Mouse (Mus musculus) small intestine, adult 2 months (tissue): ENCODE data around the gene Tpst1. TPM values are rescaled to one million over a fixed set of nuclear protein-coding genes. Genes with fewer than 3 reads are reported as not detected.

Source experiments
- H3K27ac ChIP-seq: fragments of 200-500 bp; 2 replicates; pipeline ENCODE4 v1.5.1; 2012; ENCODE audit warnings: low read depth, low read length, control low read depth, inconsistent platforms; ENCODE audit not compliant: insufficient read depth
- H3K27me3 ChIP-seq: fragments of 200-500 bp; 2 replicates; pipeline ENCODE4 v1.6.1; 2012; ENCODE audit warnings: mild to moderate bottlenecking, moderate library complexity, low read length, inconsistent platforms; ENCODE audit not compliant: control insufficient read depth, insufficient read depth
- H3K36me3 ChIP-seq: fragments of 200-500 bp; 2 replicates; pipeline ENCODE4 v1.6.1; 2012; ENCODE audit warnings: mild to moderate bottlenecking, low read length, control low read depth, inconsistent platforms; ENCODE audit not compliant: control insufficient read depth, insufficient read depth
- H3K4me1 ChIP-seq: fragments of 200-500 bp; 2 replicates; pipeline ENCODE4 v1.6.1; 2012; ENCODE audit warnings: low read length, inconsistent platforms, mixed read lengths; ENCODE audit not compliant: control insufficient read depth, insufficient read depth, insufficient read length
- H3K4me3 ChIP-seq: fragments of 200-500 bp; 2 replicates; pipeline ENCODE4 v1.5.1; 2012; ENCODE audit warnings: low read depth, mild to moderate bottlenecking, control low read depth, inconsistent platforms, low read length, moderate library complexity
- CTCF ChIP-seq: fragments of 200-500 bp; IDR thresholded peaks from 2 replicates; pipeline ENCODE4 v1.5.1; 2012; ENCODE audit warnings: low read depth, mild to moderate bottlenecking, control low read depth, inconsistent platforms, low read length, moderate library complexity, mixed read lengths; ENCODE audit not compliant: insufficient replicate concordance, insufficient read length; ENCODE audit errors: extremely low read depth
- POLR2A ChIP-seq: fragments of 200-500 bp; IDR thresholded peaks from 2 replicates; pipeline ENCODE4 v1.6.1; 2012; ENCODE audit warnings: low read depth, mild to moderate bottlenecking, control low read depth, inconsistent platforms, low read length, moderate library complexity
- WGBS: fragments of 180-500 bp; shearing (Covaris S2); methylation state at CpG from one replicate; pipeline ENCODE4 v1.1.7; 2018; 5-methylcytosine and 5-hydroxymethylcytosine counted together
- polyA plus RNA-seq: library from polyadenylated mRNA; depleted of rRNA; stranded (reverse); fragments of >200 nt; gene quantifications from 2 replicates; pipeline ENCODE4 v1.2.3, GENCODE M21; 2012

The Tpst1 gene
- polyA plus RNA-seq, 1 experiment = 4.8 TPM

DNA sequence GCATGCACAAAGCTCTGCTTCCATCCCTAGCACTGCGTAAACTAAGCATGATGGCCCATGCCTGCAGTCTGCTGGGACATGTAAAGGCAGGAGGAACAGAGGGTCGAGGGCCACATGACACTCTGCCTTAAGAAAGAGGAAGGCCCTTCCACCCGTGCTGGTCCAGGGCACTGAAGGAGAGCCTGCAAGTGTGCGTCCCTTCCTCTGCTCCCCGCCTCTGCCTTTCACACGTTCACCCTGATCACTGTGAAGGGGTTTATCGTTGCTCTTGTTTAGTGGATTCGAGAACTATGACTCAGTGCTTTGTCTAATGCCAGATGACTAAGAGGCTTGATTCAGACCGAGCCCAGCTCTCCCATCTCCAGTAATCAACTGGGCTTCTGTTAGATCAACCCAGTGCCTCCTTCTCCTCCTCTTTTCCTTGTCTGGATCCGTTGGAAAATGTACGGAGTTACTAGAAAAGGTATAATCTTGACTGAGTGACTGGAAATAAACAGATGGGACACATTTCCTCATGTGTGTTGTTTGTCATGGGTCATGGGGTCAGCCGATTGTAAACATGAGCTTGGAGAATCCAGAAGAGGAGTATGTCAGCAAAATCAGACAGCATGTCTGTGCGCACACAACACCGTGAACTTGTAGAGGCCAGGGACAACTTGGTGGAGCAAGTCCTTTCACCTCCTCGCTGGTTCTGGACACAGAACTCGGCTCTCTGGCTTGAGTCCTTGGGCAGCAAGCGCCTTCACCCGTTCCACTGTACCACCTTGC lies 16.7 kb downstream of the Tpst1 start:
- H3K27me3 ChIP-seq = no peaks in the 10 kb centered on the region
- H3K4me1 ChIP-seq = peaks cover 7% of the 10 kb centered on the region; the same call in 1 of the 2 replicates
- 0 out of 2 replicates have a peak overlapping the region, but pooled peaks have one; percentile 18 for H3K27ac ChIP-seq
- no peaks in the 10 kb centered on the region for H3K36me3 ChIP-seq
- no peak overlapping the region for H3K4me3 ChIP-seq
- WGBS = 71% methylated on average over 18 of the region's 18 CpGs
- TF ChIP-seq CTCF (no peak), POLR2A (no peak)

- Histone ChIP-seq H3K4me1 (no peaks in the 10 kb centered on the region; the same call in 1 of the 2 replicates), H3K36me3 (no peaks in the 10 kb centered on the region), H3K27me3 (no peaks in the 10 kb centered on the region), H3K27ac (no peak overlapping the region), H3K4me3 (no peak overlapping the region)
- TF ChIP-seq POLR2A (no peak), CTCF (no peak)
- WGBS = 53% methylated on average over 12 of the region's 12 CpGs
These were observed 23.6 kb downstream of the Tpst1 start for GRCm38 (mm10) chr5:130096754-130097153.

DNA sequence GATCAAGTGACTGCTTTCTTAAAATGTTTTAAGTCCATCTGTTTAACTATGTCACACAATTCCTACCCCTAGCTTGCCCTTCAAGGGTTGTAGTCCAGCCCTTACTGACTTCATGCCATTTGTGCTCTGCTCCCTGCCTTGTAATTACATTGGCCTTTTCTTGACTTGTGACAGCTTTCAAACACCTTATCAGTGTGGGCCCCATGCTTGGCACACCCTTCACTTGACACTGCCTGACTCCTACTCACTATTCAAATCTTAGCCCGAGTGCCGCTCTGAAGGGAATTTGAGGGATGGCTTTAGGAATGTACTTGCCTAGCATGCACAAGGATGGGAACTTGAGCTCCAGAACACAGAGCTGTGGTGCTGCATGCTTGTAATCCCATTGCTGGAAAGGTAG lies 24.7 kb downstream of the Tpst1 start:
- no peak for TF ChIP-seq CTCF
- no peak for TF ChIP-seq POLR2A
- Histone ChIP-seq H3K4me3 (no peak overlapping the region), H3K36me3 (no peaks in the 10 kb centered on the region), H3K27me3 (no peaks in the 10 kb centered on the region), H3K4me1 (no peaks in the 10 kb centered on the region; the same call in 1 of the 2 replicates), H3K27ac (no peak overlapping the region)
- WGBS = 57% methylated on average over 2 of the region's 2 CpGs

- Histone ChIP-seq H3K4me3 (no peak overlapping the region), H3K27ac (no peak overlapping the region), H3K36me3 (no peaks in the 10 kb centered on the region), H3K27me3 (no peaks in the 10 kb centered on the region), H3K4me1 (no peaks in the 10 kb centered on the region; the same call in 1 of the 2 replicates)
- 95% methylated on average over 17 of the region's 17 CpGs for WGBS
- TF ChIP-seq POLR2A (no peak), CTCF (no peak)
These were observed 28.6 kb downstream of the Tpst1 start for GRCm38 (mm10) chr5:130101724-130102123.

DNA sequence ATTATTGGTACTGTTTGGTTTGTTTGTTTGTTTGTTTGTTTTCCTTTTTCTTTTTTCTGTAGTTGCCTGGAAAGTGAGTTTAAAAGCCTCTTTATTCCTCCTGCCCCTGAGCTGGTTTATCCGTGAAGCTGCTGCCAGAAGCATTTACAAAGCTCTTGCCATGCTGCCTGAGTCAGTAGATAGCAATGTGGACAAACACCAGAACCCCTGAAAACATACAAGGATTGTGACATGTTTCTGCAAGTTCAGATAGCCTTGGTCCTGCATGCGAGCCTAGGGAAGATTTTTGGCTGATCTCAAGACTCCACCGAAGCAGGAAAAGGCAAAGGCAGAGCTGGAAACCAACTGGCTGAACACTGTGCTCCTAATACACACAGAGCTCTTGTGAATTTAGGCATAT lies 36.2 kb downstream of the Tpst1 start:
- Histone ChIP-seq H3K4me3 (no peak overlapping the region), H3K4me1 (no peaks in the 10 kb centered on the region), H3K36me3 (no peaks in the 10 kb centered on the region), H3K27me3 (no peaks in the 10 kb centered on the region), H3K27ac (no peak overlapping the region)
- WGBS = 79% methylated on average over 3 of the region's 3 CpGs
- no peak for TF ChIP-seq POLR2A
- TF ChIP-seq CTCF = no peak

DNA sequence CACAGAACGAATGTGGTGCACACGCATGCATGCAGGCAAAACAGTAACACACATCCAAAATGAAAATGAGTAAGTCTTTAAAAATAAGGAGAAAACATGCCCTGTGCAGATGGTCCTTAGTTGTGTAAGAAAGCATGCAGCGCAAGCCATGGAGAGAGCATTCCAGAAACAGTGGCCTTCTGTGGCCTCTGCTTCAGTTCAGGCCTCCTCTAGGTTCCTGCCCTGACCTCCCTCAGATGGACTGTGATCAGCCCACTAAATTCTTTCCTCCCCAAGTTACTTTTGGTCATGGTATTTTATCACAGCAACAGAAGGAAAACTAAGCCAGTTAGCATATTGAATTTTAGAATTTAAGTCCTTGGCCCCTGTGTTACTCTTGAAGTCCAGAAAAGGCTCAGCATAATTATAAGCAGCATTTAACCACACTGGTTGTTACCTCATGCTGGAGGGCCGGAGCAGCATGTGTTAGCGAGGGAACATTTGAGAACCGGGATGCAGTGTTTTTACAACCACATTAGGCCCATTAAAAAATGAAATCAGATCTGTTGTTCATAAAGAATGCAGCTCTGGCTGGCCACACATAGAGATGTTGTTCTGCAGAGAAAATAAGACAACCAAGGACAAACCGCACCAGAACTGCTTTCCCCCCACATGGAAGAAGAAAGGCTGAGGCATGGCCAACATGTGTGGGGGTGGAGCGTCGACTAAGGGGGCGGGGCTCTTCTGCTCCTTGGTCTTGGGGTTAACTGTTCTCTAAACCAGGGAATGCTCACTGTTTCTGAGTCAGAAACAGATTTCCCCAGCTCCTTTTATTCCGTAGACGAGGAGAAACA lies 37.7 kb downstream of the Tpst1 start:
- Histone ChIP-seq H3K27ac (no peak overlapping the region), H3K36me3 (no peaks in the 10 kb centered on the region), H3K4me3 (no peak overlapping the region), H3K27me3 (no peaks in the 10 kb centered on the region), H3K4me1 (no peaks in the 10 kb centered on the region)
- 84% methylated on average over 12 of the region's 12 CpGs for WGBS
- no peak for TF ChIP-seq POLR2A
- TF ChIP-seq CTCF = no peak

DNA sequence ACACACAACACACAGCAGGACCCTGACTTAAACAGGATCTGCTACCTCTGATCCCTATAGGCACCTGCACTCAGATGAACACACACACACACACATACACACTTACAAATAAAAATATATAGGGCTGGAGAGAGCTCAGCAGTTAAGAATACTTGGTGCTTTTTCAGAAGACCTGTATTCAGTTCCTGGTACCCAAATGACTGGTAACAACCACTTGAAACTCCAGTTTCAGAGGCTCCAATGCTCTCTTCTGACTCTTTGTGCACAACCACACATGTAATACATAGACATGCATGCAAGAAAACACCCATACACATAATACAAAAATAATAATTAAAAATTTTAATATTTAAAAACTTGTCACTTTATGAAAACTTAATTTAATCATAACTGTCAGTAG lies 39.5 kb downstream of the Tpst1 start:
- Histone ChIP-seq H3K36me3 (no peaks in the 10 kb centered on the region), H3K4me1 (no peaks in the 10 kb centered on the region), H3K27ac (no peak overlapping the region), H3K27me3 (no peaks in the 10 kb centered on the region), H3K4me3 (no peak overlapping the region)
- TF ChIP-seq POLR2A (no peak), CTCF (no peak)
